Mouse (Mus musculus) gastrocnemius, adult 8-10 months (tissue): Measurements from ENCODE around the gene Mrpl2. TPM values are rescaled to one million over a fixed set of nuclear protein-coding genes. Genes with fewer than 3 reads are reported as not detected.

ENCODE experiments used
- DNase-seq, 2 experiments: peaks; one replicate each; pipeline ENCODE4 v3.0.0; 2022; ENCODE audit warnings: low spot score in 2 of 2
- total RNA-seq, 4 experiments: library from RNA; stranded (reverse); gene quantifications; 2 replicates each; pipeline ENCODE4 v1.2.4; 2022

Gene Mrpl2
- total RNA-seq, 4 experiments from 2014 or later = 88.6 to 106 (median 98.1) TPM

DNA sequence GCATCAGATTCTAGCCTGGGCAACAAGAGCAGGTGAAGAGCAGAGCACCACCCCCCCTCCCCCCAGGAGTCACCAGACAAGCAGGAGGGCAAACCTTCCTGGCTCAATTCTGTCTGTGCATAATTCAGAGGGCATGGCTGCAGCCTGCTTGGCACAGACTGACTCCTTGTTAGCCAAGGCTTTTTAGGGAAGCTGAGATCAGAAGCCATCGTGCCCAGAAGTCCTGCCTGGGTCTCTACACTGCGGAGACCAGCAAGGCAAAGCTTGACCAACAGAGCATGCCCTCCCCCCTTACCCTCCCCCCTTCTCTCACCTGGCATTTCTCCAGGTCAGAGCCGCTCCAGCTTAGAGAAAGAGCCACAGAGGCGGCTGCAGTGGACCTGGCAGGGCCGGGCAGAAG lies 16.7 kb downstream of the Mrpl2 start:
- peak in 1 of 2 experiments; percentile 65 for DNase-seq

DNA sequence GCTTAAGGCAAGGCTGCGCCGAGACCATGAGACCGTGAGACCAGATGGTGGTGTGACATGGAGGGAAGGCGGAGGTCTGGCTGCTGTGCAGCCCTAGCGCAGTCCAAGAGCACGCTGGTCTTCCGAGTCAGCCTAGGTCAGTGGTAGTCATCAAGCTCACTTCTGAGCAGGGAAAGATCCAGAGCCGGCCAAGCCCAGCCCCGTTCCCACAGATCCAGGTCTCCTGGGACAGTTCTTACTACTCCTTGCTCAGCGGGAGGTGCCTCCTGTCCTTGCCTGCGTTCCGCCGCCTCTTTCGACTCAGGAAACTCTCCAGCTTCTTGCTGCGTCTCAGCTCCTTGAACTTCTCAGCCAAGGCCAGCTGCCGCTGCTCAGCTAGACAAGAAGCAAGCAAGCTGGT lies 21.7 kb downstream of the Mrpl2 start:
- no peak for DNase-seq

DNA sequence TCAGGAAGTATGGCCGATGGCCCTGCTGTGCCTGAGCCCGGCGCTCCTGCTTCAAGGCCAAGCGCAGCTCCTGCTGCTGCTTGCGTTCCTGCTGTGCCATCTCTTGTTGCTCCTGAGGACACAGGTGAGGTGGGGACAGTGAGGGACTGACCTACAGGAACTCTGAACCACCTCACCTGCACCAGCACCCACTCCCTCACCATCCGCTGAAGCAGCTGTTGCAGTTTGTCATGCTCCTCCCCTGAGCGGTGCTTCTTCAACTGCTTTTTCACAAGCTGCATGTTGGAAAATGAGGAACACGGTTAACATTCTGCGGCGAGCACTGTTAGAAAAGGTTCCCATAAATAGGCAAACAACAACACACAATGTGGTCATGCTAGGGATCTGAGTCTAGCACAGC lies 23.9 kb downstream of the Mrpl2 start:
- DNase-seq = no peak

DNA sequence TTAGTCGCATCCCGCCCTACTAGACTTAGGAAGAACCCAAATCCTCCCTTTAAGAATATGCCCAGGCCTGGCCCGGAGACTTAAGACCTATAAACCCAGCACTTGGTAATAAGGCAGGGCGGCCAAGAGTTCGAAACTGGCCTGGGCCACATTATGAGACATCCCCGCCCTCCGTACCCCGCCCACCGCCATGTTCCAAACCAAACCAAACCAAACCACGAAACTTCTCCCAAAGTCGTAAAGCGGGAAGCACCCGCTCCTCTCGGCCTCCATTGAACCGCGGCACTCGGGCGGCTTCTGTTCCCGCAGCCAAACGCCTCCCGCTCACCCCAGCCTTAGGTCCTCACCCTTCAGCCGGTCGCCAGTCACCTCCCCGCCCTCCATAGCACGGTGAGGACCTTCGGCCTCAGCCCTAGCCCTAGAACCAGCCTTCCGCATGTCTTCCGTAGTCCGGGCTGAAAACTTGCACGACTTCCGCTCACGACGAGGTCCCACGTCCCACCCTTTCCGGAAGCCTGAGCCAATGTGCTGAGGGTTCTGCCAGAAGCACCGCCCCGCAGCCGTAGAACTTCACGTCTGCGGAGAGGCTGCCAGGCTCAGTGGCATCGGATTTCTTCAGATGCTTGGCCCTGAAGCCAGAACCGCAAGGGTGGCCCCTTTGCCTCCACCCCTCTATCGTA lies 28.0 kb downstream of the Mrpl2 start, which contains the start of gene Rrp36:
Rrp36 (minus strand) TSS at position 503 of the 680 bp plus-strand sequence.
- DNase-seq = peak; percentile 83 to 90

DNA sequence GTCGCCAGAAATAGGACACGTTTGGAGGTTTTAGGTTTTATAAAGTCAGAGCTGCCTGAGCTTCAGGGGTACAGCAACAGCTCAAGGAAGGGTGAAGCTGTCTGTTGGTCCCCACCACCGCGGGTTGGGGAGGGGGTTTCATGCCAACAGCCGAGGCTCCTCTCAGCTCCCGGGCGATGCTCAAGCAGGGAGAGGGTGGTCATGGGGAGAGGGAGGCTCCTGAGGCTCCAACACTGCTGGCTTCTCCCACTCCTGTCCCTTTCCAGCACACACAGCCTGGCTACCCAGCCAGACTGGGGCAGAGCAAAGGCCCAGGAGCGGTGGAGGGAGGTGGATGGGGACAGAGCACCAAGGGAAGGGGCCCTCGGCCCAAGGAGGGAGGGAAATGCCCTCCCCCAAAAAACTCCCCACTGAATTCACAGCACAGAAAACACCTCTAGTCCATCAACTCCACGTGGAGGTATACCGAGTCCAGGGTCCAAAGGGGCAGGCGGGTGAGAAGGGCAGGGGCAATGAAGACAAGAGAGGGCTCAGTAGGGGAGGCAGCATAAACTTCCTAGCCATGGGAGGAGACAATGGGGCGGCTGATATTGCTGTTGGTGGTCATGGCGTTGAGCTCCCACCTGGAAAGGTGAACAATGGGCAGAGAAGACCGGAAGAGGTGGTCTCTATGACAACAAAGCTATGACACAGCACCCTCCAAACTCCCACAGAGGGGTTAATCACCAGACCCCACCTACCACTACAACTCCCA lies 28.7 kb downstream of the Mrpl2 start:
- DNase-seq = no peak

DNA sequence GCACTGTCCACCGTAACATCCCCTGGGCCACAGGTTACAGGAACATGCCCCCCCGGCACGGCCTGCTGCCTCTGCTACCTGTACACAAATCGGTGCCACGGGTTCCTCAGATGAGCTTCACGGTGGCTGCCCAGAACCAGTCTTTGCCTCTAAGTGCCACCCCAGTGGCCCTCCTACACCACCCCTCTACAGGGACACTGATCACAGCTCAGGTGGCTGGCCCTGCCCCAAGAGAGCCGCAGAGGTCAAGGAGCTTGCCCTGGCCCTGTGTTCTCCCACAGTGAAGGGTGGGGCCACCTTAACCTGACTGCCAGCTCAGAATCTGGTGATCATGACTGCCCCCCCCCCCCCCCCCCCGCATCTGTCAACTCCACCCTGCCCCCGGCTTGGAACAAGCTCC lies 32.4 kb downstream of the Mrpl2 start, which contains the start of gene Mea1:
Mea1 (plus strand) TSS at position 378 of the 400 bp plus-strand sequence.
- DNase-seq = peak; percentile 57 to 74

DNA sequence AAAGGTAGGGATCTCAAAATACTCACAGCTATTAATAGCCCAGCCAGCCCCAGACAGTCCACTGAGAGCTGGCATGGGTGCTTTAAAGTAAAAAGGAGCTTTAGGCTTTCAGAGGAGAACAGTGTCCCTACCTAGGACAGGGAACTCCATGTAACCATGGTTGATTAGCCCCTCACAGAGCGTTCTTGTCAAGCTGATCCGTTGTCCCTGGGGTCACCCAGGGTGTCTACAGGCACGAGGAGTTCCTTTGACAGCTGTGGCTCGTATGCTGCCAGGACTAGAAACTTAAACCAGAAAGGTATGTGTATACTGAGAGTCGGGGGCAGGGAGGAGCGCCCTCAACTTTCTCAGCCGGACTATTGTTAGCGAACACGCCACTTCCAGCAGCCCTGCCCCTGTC lies 32.9 kb downstream of the Mrpl2 start:
- peak; percentile 47 to 60 for DNase-seq

DNA sequence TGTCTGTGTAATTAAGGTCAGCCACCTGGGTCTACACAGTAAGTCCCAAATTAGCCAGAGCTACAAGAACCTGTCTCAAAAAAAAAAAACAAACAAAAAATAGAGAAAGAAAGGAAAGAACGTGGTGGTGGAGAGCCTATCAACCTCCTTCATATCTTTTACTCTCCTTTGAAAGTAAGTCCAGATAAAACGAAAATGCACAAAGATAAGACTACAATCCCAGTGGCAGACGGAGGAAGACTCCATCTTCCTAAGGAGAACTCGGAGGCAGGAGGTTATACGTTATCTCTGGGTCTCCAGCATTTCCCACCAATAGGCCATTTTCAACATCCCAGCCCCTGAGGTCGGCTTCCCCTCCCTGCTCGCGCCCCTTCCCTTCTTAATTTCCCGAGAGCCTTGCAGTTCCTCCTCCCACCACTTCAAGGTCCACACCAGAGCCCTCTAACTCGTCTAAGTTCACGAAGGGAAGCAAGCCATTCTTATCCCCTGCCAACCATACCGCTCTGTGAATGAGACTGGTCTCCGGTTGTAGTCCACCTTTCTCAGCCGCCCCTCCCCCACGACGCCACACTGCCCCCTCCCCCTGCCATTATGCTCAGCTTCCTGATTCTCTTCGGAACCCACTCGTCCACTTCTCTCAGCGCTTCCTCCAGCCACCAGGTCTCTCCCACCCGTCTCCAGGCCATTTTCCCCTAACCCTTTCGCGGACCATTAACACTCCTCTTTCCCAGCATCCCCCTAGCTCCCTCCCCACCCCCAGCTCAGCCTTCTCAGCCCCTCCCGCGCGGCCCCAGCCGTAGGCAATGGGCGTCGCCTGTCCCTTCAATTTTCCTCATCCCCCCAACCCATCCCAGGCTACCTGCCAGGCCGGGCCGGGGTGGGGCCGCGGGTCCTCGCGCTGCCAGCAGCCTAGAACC lies 34.1 kb downstream of the Mrpl2 start:
- peak in 1 of 2 experiments; percentile 29 for DNase-seq

DNA sequence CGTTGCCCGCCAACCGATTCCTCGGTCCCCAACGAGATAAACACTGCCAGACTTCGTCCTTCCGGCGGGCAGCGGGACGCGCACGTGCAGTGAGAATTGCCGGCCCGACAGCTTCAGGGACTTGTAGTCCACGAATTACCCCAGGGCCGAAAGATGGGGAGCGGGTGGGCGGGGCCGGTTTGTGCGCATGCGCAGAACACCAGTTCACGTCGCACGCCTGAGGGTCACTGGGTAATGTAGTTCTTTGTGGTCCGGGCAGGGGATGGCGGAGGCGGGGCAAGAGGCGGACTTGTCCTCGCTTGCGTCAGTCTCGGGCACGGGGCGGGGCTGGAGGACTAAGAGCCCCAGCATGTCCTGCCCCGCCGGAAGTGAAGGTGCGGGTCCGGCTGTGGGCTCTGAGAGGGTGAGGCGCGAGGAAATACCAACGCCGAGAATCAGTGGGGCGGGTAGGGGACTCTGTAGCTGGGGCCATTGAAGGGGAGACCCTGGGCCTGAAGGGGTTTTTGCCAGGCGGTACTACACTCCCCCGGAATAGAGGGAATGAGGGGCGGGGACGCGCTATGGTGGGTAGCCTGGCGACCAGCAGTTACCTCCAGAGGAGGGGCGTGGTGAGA lies 34.8 kb downstream of the Mrpl2 start, which contains the start of gene Klhdc3:
Klhdc3 (minus strand) TSS at position 155 of the 614 bp plus-strand sequence.
- peak; percentile 94 to 97 for DNase-seq

DNA sequence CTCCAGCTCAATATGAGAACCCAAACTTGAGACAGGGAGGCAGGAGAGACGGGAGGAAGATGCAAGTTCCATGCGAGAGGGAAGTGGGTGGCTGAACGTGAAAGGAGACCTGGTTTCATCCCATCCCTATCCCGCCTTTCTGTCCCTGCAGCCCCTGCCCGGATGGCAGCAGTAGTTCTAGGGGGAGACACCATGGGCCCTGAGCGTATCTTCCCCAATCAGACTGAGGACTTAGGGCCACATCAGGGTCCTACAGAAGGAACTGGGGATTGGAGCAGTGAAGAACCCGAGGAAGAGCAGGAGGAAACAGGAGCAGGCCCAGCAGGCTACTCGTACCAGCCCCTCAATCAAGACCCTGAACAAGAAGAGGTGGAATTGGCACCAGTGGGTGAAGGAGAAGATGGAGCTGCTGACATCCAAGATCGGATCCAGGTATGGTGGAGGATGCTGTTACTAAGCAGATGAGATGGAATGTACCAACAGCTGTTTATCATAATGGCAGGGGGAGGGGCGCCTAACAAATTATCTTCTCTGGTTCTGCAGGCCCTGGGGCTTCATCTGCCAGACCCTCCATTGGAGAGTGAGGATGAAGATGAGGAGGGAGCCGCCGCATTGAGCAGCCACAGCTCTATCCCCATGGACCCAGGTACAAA lies 35.6 kb downstream of the Mrpl2 start:
- DNase-seq = no peak

DNA sequence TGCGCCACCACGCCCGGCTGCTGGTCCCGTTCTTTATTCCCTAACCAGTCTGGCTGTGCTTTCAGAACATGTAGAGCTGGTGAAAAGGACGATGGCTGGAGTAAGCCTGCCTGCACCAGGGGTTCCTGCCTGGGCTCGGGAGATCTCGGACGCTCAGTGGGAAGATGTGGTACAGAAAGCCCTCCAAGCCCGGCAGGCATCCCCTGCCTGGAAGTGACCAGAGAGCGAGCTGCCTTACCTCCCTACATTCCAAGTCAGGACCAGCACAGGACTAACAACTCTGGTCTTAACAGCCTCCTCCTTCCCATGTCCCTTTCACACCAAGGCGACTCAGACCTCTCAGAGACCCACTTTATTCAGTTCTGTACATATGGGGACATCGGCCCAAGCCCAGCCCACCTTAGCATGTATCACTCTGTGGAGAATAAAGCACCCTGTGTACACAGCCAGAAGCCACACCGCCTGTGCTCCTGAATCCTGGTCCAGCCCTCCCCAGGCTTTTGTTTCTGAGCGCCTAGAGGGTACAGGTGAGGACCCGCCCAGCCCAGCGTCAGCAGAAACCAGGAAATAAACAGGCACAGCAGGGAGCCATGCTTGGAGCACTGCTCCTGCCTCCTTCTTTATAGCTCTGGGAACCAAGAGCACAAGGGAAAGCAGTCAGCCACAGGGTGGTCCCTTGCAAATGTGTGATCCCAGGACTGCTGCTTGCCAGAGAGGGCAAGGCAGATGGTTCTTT lies 36.8 kb downstream of the Mrpl2 start:
- DNase-seq = no peak

DNA sequence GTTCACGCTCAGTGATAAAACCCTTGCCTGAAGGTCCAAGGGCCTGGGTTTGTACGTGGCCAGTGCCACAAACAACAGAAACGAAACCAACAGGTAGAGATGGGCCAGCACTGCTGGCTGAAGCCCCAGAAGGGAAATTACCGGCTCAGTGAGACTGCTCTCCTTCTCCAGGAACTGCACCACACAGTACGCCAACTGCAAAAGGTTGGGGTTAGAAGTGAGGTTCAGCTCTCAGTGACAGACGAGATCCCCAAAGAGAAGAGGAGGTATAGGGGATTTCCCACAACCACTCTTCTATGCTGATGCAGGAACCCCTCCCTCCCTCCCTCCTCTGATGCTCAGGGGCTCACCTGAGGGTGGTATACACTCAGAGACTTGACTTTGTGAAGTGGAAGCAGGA lies 39.9 kb downstream of the Mrpl2 start:
- no peak for DNase-seq

DNA sequence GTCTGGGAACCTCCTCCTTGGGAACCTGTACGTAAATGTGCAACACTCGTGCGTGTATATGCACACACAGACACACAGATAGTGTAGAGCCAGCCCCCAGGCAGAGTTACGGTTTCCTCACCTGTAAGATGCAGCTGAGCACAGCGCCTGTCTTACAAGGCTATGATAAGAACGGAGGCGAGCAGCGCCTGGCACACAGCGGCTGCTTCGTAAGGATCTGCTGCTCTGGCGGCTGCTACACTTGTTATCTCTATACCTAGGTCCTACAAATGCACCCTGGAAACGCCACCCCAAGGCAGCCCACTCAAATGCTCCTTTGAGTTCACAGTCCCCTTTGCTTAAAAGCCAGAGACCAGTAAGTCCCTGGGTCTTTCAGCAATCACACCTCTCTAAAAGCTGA lies 44.6 kb downstream of the Mrpl2 start:
- DNase-seq = no peak

DNA sequence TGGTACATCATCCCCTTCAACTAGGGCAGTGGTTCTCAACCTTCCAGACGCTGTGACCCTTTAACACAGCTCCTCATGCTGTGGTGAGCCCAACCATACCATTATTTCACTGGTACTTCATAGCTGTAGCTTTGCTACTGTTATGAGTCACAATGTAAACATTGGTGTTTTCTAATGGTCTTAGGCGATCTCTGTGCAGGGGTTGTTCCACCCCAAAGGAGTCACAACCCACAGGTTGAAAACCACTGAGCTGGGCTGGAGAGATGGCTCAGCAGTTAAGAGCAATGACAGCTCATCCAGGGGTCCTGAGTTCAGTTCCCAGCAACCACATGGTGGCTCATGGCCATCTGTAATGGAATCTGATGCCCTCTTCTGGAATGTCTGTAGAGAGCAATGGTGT lies 45.4 kb downstream of the Mrpl2 start:
- no peak for DNase-seq

DNA sequence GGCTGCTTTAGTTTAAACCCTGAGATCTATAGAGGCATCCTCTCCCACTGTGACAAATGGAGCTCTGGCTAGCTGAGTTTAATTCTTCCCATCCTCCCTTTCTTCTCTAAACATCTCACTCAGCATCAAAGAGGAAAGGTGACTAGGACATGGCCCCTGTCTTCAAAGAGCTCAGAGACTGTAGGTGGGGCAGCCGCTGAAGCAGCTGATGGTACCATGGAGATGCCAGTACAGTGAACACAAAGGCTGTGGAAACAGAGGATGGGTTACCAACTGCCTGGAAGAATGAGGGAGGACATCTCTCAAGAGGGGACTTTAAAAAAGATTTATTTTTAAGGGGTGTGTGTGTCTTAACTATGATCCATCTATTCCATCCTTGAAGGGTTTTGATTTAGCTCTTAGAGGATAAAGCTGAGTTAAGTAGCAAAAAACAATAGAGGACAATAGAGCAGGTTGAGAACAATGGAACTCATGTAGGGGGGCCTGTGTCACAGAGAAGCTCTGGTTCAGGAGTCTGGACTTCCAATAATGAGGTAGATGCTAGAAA lies 48.6 kb downstream of the Mrpl2 start:
- no peak for DNase-seq

DNA sequence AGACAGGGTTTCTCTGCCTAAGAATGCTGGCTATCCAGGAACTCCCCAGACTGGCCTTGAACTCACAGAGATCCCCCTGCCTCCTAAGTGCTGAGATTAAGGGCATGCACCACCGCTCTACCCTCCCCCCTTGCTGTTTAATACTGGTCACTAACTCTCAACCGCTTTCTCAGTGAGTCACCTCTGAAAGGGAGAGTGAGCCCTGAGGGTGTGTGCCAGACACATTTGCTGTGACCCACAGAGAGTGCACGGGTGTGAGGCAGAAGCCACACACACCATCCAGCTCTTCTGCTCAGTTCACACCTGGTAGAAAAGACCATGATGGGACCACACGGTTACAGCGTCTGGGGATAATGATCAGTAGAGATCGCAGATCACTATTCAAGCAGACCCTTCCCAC lies 52.5 kb downstream of the Mrpl2 start:
- DNase-seq = no peak

DNA sequence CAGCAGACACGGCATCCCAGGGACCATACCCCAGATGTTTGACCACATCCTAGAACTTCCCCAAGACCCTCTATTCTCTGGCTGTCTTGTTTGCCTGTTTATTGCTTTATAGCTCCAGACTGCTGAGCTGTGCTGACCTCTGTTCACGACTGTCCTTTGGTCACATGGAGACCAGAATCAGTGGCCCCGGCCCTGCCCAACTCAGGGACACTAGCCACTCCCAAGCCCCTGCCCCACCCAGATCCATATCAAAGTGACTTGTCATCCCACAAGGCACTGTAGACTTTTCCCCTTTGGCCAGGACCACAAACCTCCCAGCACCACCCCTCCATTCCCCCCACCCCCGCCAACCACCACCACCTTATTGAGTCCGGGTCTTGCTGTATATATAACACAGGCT lies 53.2 kb downstream of the Mrpl2 start:
- no peak for DNase-seq
